Mouse (Mus musculus) heart, embryonic 10.5 days (tissue): Measurements from ENCODE around the gene Pth2. TPM values are rescaled to one million over a fixed set of nuclear protein-coding genes. Genes with fewer than 3 reads are reported as not detected.

Experiments used
- DNase-seq: peaks from one replicate; pipeline ENCODE4 v3.0.0-alpha.2; 2017; ENCODE audit warnings: low spot score
- H3K27ac ChIP-seq: fragments of 300-500 bp; sonication (generic); 2 replicates; pipeline ENCODE4 v1.5.1; 2016; ENCODE audit warnings: mild to moderate bottlenecking
- H3K27me3 ChIP-seq: fragments of 300-500 bp; sonication (generic); 2 replicates; pipeline ENCODE4 v1.6.1; 2016; ENCODE audit warnings: mild to moderate bottlenecking; ENCODE audit not compliant: poor library complexity, insufficient read depth, severe bottlenecking
- H3K36me3 ChIP-seq: fragments of 300-500 bp; sonication (generic); 2 replicates; pipeline ENCODE4 v1.6.1; 2016; ENCODE audit warnings: mild to moderate bottlenecking, moderate library complexity
- H3K4me1 ChIP-seq: fragments of 300-500 bp; sonication (generic); 2 replicates; pipeline ENCODE4 v1.6.1; 2016; ENCODE audit warnings: mild to moderate bottlenecking
- H3K4me3 ChIP-seq: fragments of 300-500 bp; sonication (generic); 2 replicates; pipeline ENCODE4 v1.5.1; 2016; ENCODE audit warnings: mild to moderate bottlenecking, moderate library complexity
- H3K9me3 ChIP-seq: fragments of 300-500 bp; sonication (generic); 2 replicates; pipeline ENCODE4 v1.6.1; 2016; ENCODE audit warnings: mild to moderate bottlenecking, moderate library complexity
- WGBS: fragments of 180-500 bp; shearing (Covaris S2); methylation state at CpG from one replicate; pipeline ENCODE4 v1.1.7; 2016; 5-methylcytosine and 5-hydroxymethylcytosine counted together
- polyA plus RNA-seq: library from polyadenylated mRNA; unstranded; fragments of >200 nt; fragmentation: Nextera tagmentation; extraction: Ambion mirVana; gene quantifications from 2 replicates; pipeline ENCODE4 v1.2.1, GENCODE M21; 2016

Gene Pth2
- polyA plus RNA-seq, 1 experiment from 2014 or later = 0.41 TPM

DNA sequence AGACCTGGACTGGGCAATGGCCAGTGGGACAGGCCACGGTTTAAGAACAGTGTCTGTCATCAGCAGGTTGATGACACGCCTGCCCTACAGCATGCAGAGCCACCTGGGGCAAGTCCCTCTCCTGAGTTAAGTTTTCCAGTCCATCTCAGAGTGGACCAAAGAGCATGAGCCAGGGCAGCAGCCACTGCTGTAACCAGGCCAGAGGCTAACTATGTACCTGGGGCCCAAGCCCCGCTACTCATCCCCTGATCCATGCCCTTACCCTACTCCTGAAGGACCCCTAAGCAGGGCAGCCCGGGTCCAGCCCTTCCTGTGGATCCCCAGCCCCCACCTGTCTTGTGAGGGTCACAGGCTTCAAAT lies 15.4 kb downstream of the Pth2 start:
- H3K36me3 ChIP-seq = no peaks in the 10 kb centered on the region
- no peaks in the 10 kb centered on the region for H3K9me3 ChIP-seq
- H3K4me3 ChIP-seq = no peak overlapping the region
- H3K27ac ChIP-seq = peak overlapping the region; percentile 16; the same call in 1 of the 2 replicates
- DNase-seq = no peak
- peaks cover 51% of the 10 kb centered on the region for H3K27me3 ChIP-seq
- 79% methylated on average over 4 of the region's 4 CpGs for WGBS
- peaks cover 56% of the 10 kb centered on the region for H3K4me1 ChIP-seq

DNA sequence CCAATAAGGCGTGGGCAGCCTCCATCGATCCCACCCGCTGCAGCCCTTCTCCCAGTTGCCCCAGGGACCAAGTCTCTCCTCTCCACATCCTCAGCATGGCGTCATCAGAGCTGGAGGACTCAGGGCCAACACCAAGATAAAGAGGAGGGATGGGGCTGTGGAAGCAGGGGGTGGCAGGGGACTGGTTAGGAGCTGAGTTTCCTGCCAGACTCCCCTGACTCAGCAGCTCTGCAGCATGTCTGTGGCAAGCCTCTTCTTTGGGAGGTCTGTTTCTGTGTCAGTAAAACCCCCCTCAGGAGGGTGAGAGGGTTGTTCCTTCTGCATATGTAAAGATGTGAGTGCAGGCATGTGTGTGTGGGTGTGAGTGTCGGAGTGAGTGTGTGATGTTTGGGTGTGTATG lies 16.2 kb downstream of the Pth2 start:
- Histone ChIP-seq H3K36me3 (no peaks in the 10 kb centered on the region), H3K27ac (no peak overlapping the region), H3K27me3 (peaks cover 45% of the 10 kb centered on the region), H3K4me1 (peaks cover 48% of the 10 kb centered on the region), H3K9me3 (no peaks in the 10 kb centered on the region), H3K4me3 (no peak overlapping the region; the same call in 1 of the 2 replicates)
- 58% methylated on average over 5 of the region's 5 CpGs for WGBS
- DNase-seq = no peak

DNA sequence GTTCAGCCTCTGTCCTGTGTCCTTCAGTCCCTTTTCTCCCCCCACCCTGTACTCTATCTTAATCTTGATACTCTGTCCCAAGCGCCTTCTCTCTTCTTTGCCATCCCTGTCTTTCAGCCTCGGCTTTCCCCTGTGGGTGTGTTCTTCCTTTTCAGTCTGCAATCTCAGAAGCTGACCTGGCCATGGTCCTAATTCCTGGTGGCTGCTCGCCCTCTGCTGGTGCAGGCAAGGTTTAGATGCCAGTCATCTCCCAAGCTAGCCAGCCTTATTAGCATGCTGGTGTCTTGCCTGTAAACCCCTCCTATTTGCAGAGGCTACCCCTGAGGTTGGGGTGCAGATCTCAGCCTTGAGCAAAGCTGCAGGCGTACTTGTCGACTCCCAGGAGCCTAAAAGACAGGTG lies 17.6 kb downstream of the Pth2 start:
- Histone ChIP-seq H3K27ac (0 out of 2 replicates have a peak overlapping the region, but pooled peaks have one; percentile 6), H3K4me1 (peaks cover 46% of the 10 kb centered on the region), H3K4me3 (no peak overlapping the region), H3K36me3 (no peaks in the 10 kb centered on the region), H3K9me3 (no peaks in the 10 kb centered on the region), H3K27me3 (peaks cover 37% of the 10 kb centered on the region)
- WGBS = 8% methylated on average over 5 of the region's 5 CpGs
- peak; percentile 90 for DNase-seq

DNA sequence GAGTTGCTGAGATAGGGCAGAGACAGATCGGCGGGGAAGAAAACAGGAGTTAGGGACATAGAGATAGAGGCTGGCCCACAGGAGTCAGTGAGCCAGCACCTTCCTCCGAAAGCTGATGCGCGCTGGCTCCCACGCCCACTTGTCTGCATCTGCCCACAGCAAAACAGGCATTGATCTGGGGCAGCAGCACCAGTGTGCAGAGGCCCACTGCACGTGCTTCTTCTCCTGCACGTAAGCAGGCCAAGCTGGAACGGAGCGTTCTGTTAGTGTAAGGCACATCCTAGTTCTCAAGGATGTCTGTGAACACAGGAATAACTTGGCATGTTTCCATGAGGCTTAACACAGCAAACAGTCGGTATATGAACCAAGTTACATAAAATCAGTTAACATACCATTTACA lies 18.2 kb downstream of the Pth2 start:
- Histone ChIP-seq H3K9me3 (no peaks in the 10 kb centered on the region), H3K27me3 (peaks cover 32% of the 10 kb centered on the region), H3K27ac (no peak overlapping the region), H3K36me3 (no peaks in the 10 kb centered on the region), H3K4me1 (peaks cover 40% of the 10 kb centered on the region), H3K4me3 (no peak overlapping the region)
- 76% methylated on average over 11 of the region's 11 CpGs for WGBS
- no peak for DNase-seq

DNA sequence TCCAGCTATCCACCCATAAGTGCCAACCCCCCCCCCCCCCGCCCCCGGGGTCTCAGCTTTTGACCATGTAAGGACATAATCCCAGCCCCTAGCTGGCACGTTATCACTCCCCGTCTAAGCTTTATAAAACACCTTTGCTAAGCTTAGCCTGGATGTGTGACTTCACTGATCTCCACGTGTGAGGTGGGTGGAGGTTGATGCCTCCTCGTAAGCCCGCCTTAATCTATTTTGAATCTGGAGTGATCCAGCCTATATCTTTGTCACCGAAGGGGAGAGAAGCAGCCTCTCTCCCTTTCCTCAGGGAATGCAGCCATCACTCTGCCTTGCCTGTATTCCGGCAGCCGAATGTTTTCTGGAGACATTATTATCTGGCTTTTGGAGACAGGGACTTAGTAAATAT lies 21.9 kb downstream of the Pth2 start:
- H3K4me1 ChIP-seq = peaks cover 16% of the 10 kb centered on the region; the same call in 1 of the 2 replicates
- DNase-seq = no peak
- no peaks in the 10 kb centered on the region for H3K9me3 ChIP-seq
- no peak overlapping the region for H3K4me3 ChIP-seq
- 23% methylated on average over 10 of the region's 10 CpGs for WGBS
- peak overlapping the region; percentile 67; the same call in 1 of the 2 replicates for H3K27ac ChIP-seq
- peaks cover 10% of the 10 kb centered on the region for H3K27me3 ChIP-seq
- H3K36me3 ChIP-seq = no peaks in the 10 kb centered on the region

DNA sequence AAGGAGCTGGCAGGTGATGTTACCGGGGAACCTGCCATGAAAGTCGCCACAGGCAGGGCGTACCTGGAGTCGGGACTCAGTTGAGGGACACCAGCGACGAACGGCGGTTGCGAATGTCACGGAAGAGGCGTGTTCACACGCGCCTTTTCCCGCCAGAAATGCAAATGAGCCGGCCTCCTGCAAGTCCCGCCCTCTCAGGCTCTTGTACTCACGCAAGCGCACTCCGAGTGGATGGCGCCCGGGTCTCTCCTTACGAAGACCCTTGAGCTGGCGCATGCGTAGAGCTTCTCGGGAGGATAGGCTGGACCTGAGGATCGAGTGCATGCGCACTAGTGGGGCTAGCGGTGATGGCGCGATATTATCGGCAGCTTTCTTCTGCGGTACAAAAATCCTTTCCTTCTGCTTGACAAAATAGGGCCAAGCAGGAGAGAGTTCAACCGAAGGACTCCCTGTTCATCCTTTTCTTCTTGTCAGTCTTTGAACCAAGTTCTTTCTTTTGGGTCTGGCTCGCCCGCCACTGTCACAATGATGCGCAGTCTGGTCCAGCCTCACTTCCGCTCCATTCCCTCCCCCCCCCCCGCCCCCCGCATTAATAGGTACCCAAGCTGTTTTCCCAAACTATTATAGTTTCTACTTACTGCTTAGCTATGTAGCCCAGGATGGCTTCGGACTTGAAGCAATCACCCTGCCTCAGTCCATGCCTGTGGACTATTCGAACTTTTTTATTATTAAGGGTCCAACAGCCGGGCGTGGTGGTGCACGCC lies 23.8 kb downstream of the Pth2 start, which contains the start of gene Ccdc155:
Gene Ccdc155 (minus strand): TSS at position 513 of the 764 bp plus-strand sequence.
- Histone ChIP-seq H3K27me3 (peaks cover 14% of the 10 kb centered on the region; the same call in 1 of the 2 replicates), H3K36me3 (no peaks in the 10 kb centered on the region), H3K9me3 (no peaks in the 10 kb centered on the region), H3K4me3 (peak within 1 kb of the TSS; percentile 60), H3K4me1 (peaks cover 7% of the 10 kb centered on the region; the same call in 1 of the 2 replicates), H3K27ac (peak within 1 kb of the TSS; percentile 69)
- WGBS = 8% methylated on average over 44 of the region's 44 CpGs
- peak; percentile 99 for DNase-seq

DNA sequence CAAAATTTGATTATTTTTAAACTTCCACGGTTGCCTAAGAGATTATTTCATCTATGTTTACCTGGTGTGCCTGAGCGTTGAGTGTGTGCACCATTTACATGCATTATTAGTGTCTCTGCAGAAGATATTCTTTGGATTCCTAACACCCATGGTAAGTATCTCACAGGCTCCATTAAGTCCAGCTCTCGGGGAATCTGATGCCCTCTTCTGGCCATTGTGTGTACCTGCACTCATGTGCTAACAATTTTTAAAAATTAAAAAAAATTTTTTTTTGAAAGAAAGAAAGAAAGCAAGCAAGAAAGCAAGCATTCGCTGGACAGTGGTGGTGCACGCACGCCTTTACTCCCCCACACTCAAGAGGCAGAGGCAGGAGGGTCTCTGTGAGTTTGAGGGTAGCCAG lies 27.5 kb downstream of the Pth2 start:
- 70% methylated on average over 6 of the region's 6 CpGs for WGBS
- H3K27ac ChIP-seq = no peak overlapping the region
- no peak overlapping the region for H3K4me3 ChIP-seq
- no peaks in the 10 kb centered on the region for H3K36me3 ChIP-seq
- H3K9me3 ChIP-seq = no peaks in the 10 kb centered on the region
- peaks cover 35% of the 10 kb centered on the region for H3K27me3 ChIP-seq
- peaks cover 13% of the 10 kb centered on the region for H3K4me1 ChIP-seq
- DNase-seq = no peak

DNA sequence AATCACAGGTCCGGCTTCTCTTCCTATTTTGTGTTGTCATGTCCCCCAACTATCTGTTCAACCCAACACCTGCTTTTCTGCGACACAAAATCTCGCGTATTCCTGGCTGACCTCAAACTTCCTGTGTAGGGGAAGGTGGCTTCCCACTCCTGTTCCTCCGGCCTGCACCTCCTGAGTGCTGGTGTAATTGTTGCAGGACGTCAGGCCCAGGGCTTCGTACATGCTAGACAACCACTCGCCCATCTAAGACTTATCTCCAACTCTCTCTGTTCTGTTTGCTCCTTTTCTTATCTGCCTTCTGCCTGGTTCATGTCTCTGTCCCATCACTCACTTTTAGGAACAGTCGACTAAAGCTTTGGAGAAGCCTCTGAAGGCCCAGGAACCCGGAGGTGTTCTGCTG lies 30.3 kb downstream of the Pth2 start:
- no peak for DNase-seq
- no peak overlapping the region for H3K27ac ChIP-seq
- no peaks in the 10 kb centered on the region for H3K9me3 ChIP-seq
- 0 out of 2 replicates have a peak overlapping the region, but pooled peaks have one; percentile 45 for H3K4me3 ChIP-seq
- peaks cover 35% of the 10 kb centered on the region for H3K27me3 ChIP-seq
- 33% methylated on average over 10 of the region's 10 CpGs for WGBS
- H3K36me3 ChIP-seq = no peaks in the 10 kb centered on the region
- peaks cover 20% of the 10 kb centered on the region for H3K4me1 ChIP-seq

DNA sequence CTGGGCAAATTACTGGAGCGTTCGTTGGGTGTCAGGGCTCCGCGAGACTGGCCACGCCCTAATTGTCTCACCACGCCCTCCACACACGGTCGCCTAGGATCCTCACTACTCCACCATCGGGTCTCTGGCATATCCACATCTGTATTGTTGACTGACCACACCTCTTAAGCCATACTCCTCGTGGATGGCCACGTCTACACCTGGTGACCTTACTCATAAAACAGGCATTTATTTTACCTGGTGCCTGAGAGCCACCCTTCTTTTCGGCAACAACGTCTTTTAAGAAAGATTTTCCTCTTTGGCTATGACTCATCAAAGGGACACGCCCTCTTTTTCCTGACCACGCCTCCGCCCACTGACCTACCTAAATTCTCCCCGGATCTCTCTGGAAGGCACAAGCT lies 31.1 kb downstream of the Pth2 start, which contains the start of gene Dkkl1:
Gene Dkkl1 (minus strand): TSS at position 297 of the 401 bp plus-strand sequence.
- 3% methylated on average over 17 of the region's 17 CpGs for WGBS
- no peak for DNase-seq
- H3K9me3 ChIP-seq = no peaks in the 10 kb centered on the region
- H3K4me1 ChIP-seq = peaks cover 26% of the 10 kb centered on the region
- H3K4me3 ChIP-seq = peak within 1 kb of the TSS; percentile 45
- H3K27ac ChIP-seq = peak within 1 kb of the TSS; percentile 56; the same call in 1 of the 2 replicates
- H3K36me3 ChIP-seq = no peaks in the 10 kb centered on the region
- H3K27me3 ChIP-seq = peaks cover 35% of the 10 kb centered on the region

DNA sequence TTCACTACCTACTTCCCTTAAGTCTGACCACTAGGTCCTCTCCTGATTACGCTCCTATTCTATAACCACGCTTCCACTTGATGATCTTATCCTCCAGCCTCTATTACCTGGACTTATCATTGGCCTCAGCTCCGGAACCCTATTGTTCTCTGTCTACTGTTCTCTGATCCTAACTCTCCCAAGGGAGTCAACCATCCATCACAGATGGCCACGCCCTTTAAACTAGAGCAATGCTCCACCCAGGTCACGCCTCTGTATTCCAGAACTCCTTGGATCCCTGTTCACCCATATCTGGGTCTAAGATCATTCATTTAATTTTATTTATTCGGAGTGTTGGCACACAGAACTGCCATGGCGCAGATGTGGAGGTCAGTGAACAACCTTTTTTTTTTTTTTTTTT lies 31.6 kb downstream of the Pth2 start:
- no peak for DNase-seq
- H3K36me3 ChIP-seq = peaks cover 3% of the 10 kb centered on the region
- H3K27ac ChIP-seq = no peak overlapping the region
- peaks cover 31% of the 10 kb centered on the region for H3K4me1 ChIP-seq
- H3K27me3 ChIP-seq = peaks cover 35% of the 10 kb centered on the region
- WGBS = 72% methylated on average over 7 of the region's 7 CpGs
- peak overlapping the region; percentile 45; the same call in 1 of the 2 replicates for H3K4me3 ChIP-seq
- H3K9me3 ChIP-seq = no peaks in the 10 kb centered on the region

DNA sequence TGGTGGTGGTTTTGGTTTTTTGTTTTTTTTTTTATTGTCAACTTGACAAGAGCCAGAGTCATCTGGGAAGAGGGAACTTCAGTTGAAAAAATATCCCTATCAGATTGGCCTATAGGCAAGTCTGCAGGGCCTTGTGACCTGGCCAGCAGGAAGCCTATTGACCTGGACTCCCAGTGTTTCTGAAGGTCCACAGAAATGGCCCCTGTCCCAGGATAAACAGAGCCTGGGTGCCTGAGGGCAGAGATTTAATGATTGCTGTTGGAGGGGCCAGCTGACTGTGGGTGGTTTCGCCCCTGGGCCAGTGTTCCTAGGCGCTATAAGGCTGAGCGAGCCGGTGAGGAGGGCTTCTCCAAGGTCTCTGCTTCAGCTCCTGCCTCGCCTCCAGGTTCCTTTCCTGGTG lies 32.9 kb downstream of the Pth2 start:
- 51% methylated on average over 5 of the region's 5 CpGs for WGBS
- no peak overlapping the region for H3K27ac ChIP-seq
- no peaks in the 10 kb centered on the region for H3K9me3 ChIP-seq

DNA sequence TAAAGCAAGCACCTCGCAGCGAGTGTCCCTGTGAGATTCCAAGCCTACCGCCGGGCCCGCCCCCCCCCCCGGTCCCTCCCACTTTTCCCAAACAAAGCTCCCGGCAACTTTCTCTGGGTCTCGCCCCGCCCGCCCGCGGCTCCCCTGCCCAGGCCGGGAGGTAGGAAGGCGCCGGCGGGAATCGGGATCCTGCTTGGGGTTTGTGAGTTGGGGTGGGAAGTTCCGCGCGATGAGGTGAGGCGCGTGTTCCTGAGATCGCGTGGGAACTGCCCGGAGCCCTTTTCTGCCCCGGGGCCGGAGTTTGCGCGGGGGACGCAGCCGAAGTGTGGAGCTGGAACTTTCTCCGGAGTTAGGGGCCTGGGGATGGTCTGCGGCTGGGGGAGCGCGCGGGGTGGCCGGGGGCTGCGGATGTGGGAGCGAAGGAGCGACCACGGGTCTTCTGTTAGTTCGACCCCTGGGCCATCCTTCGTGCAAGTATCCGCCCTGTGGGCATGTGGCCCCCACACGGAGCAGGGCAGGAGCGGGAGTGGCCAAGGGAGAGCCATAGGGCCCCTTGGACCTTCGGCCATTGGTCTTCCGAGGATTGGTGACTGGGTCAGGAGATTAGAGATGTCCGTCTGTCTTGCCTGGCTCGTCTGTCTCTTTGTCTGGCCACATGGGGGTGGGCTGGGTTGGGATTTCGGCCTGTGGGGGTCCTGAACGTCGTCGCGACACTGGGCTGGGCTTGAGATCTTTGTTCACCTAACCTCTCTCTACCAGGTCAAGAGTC lies 35.1 kb downstream of the Pth2 start, which contains the start of gene Tead2:
Gene Tead2 (plus strand): TSS at position 81 of the 769 bp plus-strand sequence.
- Histone ChIP-seq H3K36me3 (peaks cover 38% of the 10 kb centered on the region), H3K27ac (peak within 1 kb of the TSS; percentile 96), H3K4me1 (peaks cover 58% of the 10 kb centered on the region), H3K9me3 (no peaks in the 10 kb centered on the region), H3K4me3 (peak within 1 kb of the TSS; percentile 93), H3K27me3 (peaks cover 16% of the 10 kb centered on the region)
- DNase-seq = peak; percentile 89
- WGBS = under 1% methylated on average over 55 of the region's 55 CpGs

More for the DNA sequence above, 32.9 kb downstream of the Pth2 start:
- H3K27me3 ChIP-seq = peaks cover 35% of the 10 kb centered on the region
- DNase-seq = no peak
- H3K36me3 ChIP-seq = peaks cover 17% of the 10 kb centered on the region
- H3K4me3 ChIP-seq = no peak overlapping the region
- peaks cover 42% of the 10 kb centered on the region for H3K4me1 ChIP-seq
